Mouse (Mus musculus): Measurements from ENCODE around the gene 2310009B15Rik.

DNA sequence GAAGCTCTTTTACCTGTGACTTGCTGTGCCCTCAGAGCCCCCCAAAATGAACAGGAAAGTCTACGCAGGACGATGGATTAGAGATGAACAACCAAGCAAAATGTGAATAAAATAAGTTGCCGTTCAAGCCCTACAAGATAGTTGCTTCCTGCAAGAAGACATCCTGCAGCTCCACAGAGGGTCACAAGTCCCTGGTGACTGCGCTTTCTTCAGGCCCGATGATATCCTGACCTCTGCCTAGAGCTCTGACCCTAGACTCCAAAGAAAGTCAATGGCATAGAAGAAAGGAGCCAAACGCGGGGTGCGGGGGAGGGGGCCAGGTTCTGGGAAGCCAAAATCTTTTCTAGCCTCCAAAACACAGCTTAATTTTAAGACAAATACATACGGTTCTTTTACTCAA, 10.1 kb downstream of the 2310009B15Rik start:
- no peak for TF ChIP-seq CTCF (IDR thresholded peaks at IDR 0.05; ENCODE audit: low read depth)
- no peak for TF ChIP-seq EP300 (optimal IDR thresholded peaks at IDR 0.05)
